Mouse (Mus musculus) liver, postnatal 0 days (tissue): ENCODE results near the gene Celf5.

Source experiments
- CTCF ChIP-seq: sonication (generic); IDR thresholded peaks from 2 replicates; pipeline ENCODE4 v1.5.1; 2016; ENCODE audit warnings: antibody characterized with exemption, low read depth
- EP300 ChIP-seq: IDR thresholded peaks from 2 replicates; pipeline ENCODE4 v1.6.1; 2016; ENCODE audit warnings: antibody characterized with exemption, low read depth, mild to moderate bottlenecking

GRCm38 (mm10) chr10:81410350-81410749 lies 72.2 kb downstream of the Celf5 start:
- no peak for TF ChIP-seq CTCF
- TF ChIP-seq EP300 = no peak
